Mouse (Mus musculus): ENCODE results near the gene Gm14226. TPM values are rescaled to one million over a fixed set of nuclear protein-coding genes. Genes with fewer than 3 reads are reported as not detected.

Gm14226 gene
- total and polyA plus RNA-seq, 3 experiments: 0.07 to 0.08 TPM; not detected in 1

- no peak overlapping the region for H3K27ac ChIP-seq (ENCODE audit: control insufficient read depth, low read depth, low read length)
- H3K36me3 ChIP-seq (ENCODE audit: control insufficient read depth in 1 of 2, insufficient read depth in 2 of 2, low read length in 2 of 2): no peaks in the 10 kb centered on the region
- no peaks in the 10 kb centered on the region for H3K9me3 ChIP-seq (replicated peaks; ENCODE audit: insufficient read depth, low read length)
- no peaks in the 10 kb centered on the region for H3K79me2 ChIP-seq (ENCODE audit: control insufficient read depth, insufficient read depth, low read length, poor library complexity)
- no peak for TF ChIP-seq EP300 (IDR thresholded peaks at IDR 0.05; ENCODE audit: low read depth in 1 of 2, low read length in 2 of 2)
- TF ChIP-seq GABPA (IDR thresholded peaks at IDR 0.05; ENCODE audit: low read depth, low read length): no peak
- TF ChIP-seq MYC (IDR thresholded peaks at IDR 0.05; ENCODE audit: low read depth, low read length): no peak
- TF ChIP-seq MEF2A (IDR thresholded peaks at IDR 0.05; ENCODE audit: extremely low read depth, insufficient replicate concordance, low read depth, low read length, poor library complexity, severe bottlenecking): no peak
- TF ChIP-seq ETS1 (IDR thresholded peaks at IDR 0.05; ENCODE audit: low read depth, low read length): no peak
- TF ChIP-seq HCFC1 (IDR thresholded peaks at IDR 0.05; ENCODE audit: low read depth, low read length): no peak
- no peak for TF ChIP-seq CTCF (IDR thresholded peaks at IDR 0.05 in 2 of 3, conservative IDR thresholded peaks at IDR 0.05 in 1 of 3; ENCODE audit: control insufficient read depth in 1 of 3, insufficient read depth in 1 of 3, low read depth in 2 of 3, low read length in 3 of 3, poor library complexity in 1 of 3, severe bottlenecking in 1 of 3)
- no peak for TF ChIP-seq USF2 (IDR thresholded peaks at IDR 0.05; ENCODE audit: borderline replicate concordance in 1 of 2, insufficient read depth in 1 of 2, low read depth in 1 of 2, low read length in 2 of 2)
- DNase-seq (ENCODE audit: low read depth, low spot score): no peak
- H3K27me3 ChIP-seq (ENCODE audit: control insufficient read depth in 1 of 2, insufficient read depth in 2 of 2, low read length in 2 of 2): peaks cover 21 to 28% of the 10 kb centered on the region in 2 experiments
- H3K4me3 ChIP-seq (ENCODE audit: control insufficient read depth in 1 of 2, insufficient read depth in 1 of 2, low read depth in 2 of 2, low read length in 2 of 2): no peak overlapping the region
- no peak overlapping the region for H3K9ac ChIP-seq (ENCODE audit: control insufficient read depth, low read depth, low read length, poor library complexity, severe bottlenecking)
- no peaks in the 10 kb centered on the region for H3K4me1 ChIP-seq (ENCODE audit: control insufficient read depth in 1 of 2, insufficient read depth in 2 of 2, low read length in 2 of 2)
These were observed 26.0 kb upstream of the Gm14226 start for GRCm38 (mm10) chr2:154992083-154992482.

- no peak overlapping the region for H3K9ac ChIP-seq (ENCODE audit: control insufficient read depth, low read depth, low read length, poor library complexity, severe bottlenecking)
- H3K27ac ChIP-seq (ENCODE audit: control insufficient read depth, low read depth, low read length): no peak overlapping the region
- H3K79me2 ChIP-seq (ENCODE audit: control insufficient read depth, insufficient read depth, low read length, poor library complexity): no peaks in the 10 kb centered on the region
- peaks cover 8 to 9% of the 10 kb centered on the region in 2 experiments for H3K27me3 ChIP-seq (ENCODE audit: control insufficient read depth in 1 of 2, insufficient read depth in 2 of 2, low read length in 2 of 2)
- H3K4me3 ChIP-seq (ENCODE audit: control insufficient read depth in 1 of 2, insufficient read depth in 1 of 2, low read depth in 2 of 2, low read length in 2 of 2): no peak overlapping the region
- TF ChIP-seq MAZ (IDR thresholded peaks at IDR 0.05; ENCODE audit: low read depth, low read length): no peak
- TF ChIP-seq UBTF (IDR thresholded peaks at IDR 0.05; ENCODE audit: borderline replicate concordance, insufficient read depth, low read depth, low read length): no peak
- TF ChIP-seq GATA1 (IDR thresholded peaks at IDR 0.05; ENCODE audit: low read depth, low read length): no peak
- H3K4me1 ChIP-seq (ENCODE audit: control insufficient read depth in 1 of 2, insufficient read depth in 2 of 2, low read length in 2 of 2): no peaks in the 10 kb centered on the region
- no peaks in the 10 kb centered on the region for H3K9me3 ChIP-seq (replicated peaks; ENCODE audit: insufficient read depth, low read length)
- no peaks in the 10 kb centered on the region for H3K36me3 ChIP-seq (ENCODE audit: control insufficient read depth in 1 of 2, insufficient read depth in 2 of 2, low read length in 2 of 2)
- DNase-seq (ENCODE audit: low read depth, low spot score): no peak
These were observed 12.6 kb upstream of the Gm14226 start for GRCm38 (mm10) chr2:155005491-155005890.

GRCm38 (mm10) chr2:155011086-155011656 lies 6.9 kb upstream of the Gm14226 start:
- peaks cover 2 to 13% of the 10 kb centered on the region in 2 experiments for H3K27me3 ChIP-seq (ENCODE audit: control insufficient read depth in 1 of 2, insufficient read depth in 2 of 2, low read length in 2 of 2)
- TF ChIP-seq ETS1 (IDR thresholded peaks at IDR 0.05; ENCODE audit: low read depth, low read length): no peak
- TF ChIP-seq TAL1 (IDR thresholded peaks at IDR 0.05; ENCODE audit: low read length): 0 out of 2 replicates have a peak, but pooled peaks have one; percentile 17
- TF ChIP-seq EP300 (IDR thresholded peaks at IDR 0.05; ENCODE audit: low read depth in 1 of 2, low read length in 2 of 2): peak; percentile 25 to 37; a peak in 1 of 4 replicates
- no peak for TF ChIP-seq USF1 (IDR thresholded peaks at IDR 0.05; ENCODE audit: low read depth, low read length)

More at GRCm38 (mm10) chr2:155011086-155011656, 6.9 kb upstream of the Gm14226 start:
- Histone ChIP-seq H3K4me3 (ENCODE audit: control insufficient read depth in 1 of 2, insufficient read depth in 1 of 2, low read depth in 2 of 2, low read length in 2 of 2) (no peak overlapping the region), H3K36me3 (ENCODE audit: control insufficient read depth in 1 of 2, insufficient read depth in 2 of 2, low read length in 2 of 2) (peaks cover 0 to 2% of the 10 kb centered on the region in 2 experiments; a peak in 2 of 4 replicates), H3K9ac (ENCODE audit: control insufficient read depth, low read depth, low read length, poor library complexity, severe bottlenecking) (no peak overlapping the region), H3K9me3 (replicated peaks; ENCODE audit: insufficient read depth, low read length) (no peaks in the 10 kb centered on the region), H3K27ac (ENCODE audit: control insufficient read depth, low read depth, low read length) (no peak overlapping the region), H3K4me1 (ENCODE audit: control insufficient read depth in 1 of 2, insufficient read depth in 2 of 2, low read length in 2 of 2) (peaks cover 0 to 5% of the 10 kb centered on the region in 2 experiments; a peak in 1 of 4 replicates), H3K79me2 (ENCODE audit: control insufficient read depth, insufficient read depth, low read length, poor library complexity) (no peaks in the 10 kb centered on the region)
- DNase-seq (ENCODE audit: low read depth, low spot score): peak; percentile 47
